Mouse (Mus musculus): ENCODE data around the gene Klf3.

The Klf3 gene

GRCm38 (mm10) chr5:64802795-64803719 is at the start of gene Klf3:
Gene Klf3, plus strand, starts transcription at chr5:64803388.
- peak; percentile 93 to 95 for DNase-seq (ENCODE audit: low spot score in 2 of 2)

GRCm38 (mm10) chr5:64762295-64762694 is 40.9 kb upstream of the Klf3 start:
- no peak for DNase-seq (ENCODE audit: low spot score in 2 of 2)

GRCm38 (mm10) chr5:64764452-64764851 is 38.7 kb upstream of the Klf3 start:
- DNase-seq (ENCODE audit: low spot score in 2 of 2): no peak

GRCm38 (mm10) chr5:64765765-64766164 is 37.4 kb upstream of the Klf3 start:
- DNase-seq (ENCODE audit: low spot score in 2 of 2): no peak

GRCm38 (mm10) chr5:64766626-64767025 is 36.6 kb upstream of the Klf3 start:
- DNase-seq (ENCODE audit: low spot score in 2 of 2): no peak

- DNase-seq (ENCODE audit: low spot score in 2 of 2): no peak
Observed at GRCm38 (mm10) chr5:64771619-64772018, 31.6 kb upstream of the Klf3 start.

- no peak for DNase-seq (ENCODE audit: low spot score in 2 of 2)
Observed at GRCm38 (mm10) chr5:64778211-64778610, 25.0 kb upstream of the Klf3 start.

- DNase-seq (ENCODE audit: low spot score in 2 of 2): no peak
Observed at GRCm38 (mm10) chr5:64779285-64779684, 23.9 kb upstream of the Klf3 start.

- no peak for DNase-seq (ENCODE audit: low spot score in 2 of 2)
Observed at GRCm38 (mm10) chr5:64780778-64781177, 22.4 kb upstream of the Klf3 start.

GRCm38 (mm10) chr5:64788175-64788574 is 15.0 kb upstream of the Klf3 start:
- no peak for DNase-seq (ENCODE audit: low spot score in 2 of 2)

GRCm38 (mm10) chr5:64798209-64798608 is 5.0 kb upstream of the Klf3 start:
- DNase-seq (ENCODE audit: low spot score in 2 of 2): no peak

GRCm38 (mm10) chr5:64801545-64801944 is 1.6 kb upstream of the Klf3 start:
- DNase-seq (ENCODE audit: low spot score in 2 of 2): no peak

- DNase-seq (ENCODE audit: low spot score in 2 of 2): no peak
Observed at GRCm38 (mm10) chr5:64802143-64802542, 1.0 kb upstream of the Klf3 start.

- peak in 1 of 2 experiments; percentile 56 for DNase-seq (ENCODE audit: low spot score in 2 of 2)
Observed at GRCm38 (mm10) chr5:64803720-64804462, 703 bp downstream of the Klf3 start.

GRCm38 (mm10) chr5:64805131-64805872 is 2.1 kb downstream of the Klf3 start:
- DNase-seq (ENCODE audit: low spot score in 2 of 2): no peak

- DNase-seq (ENCODE audit: low spot score in 2 of 2): peak; percentile 58 to 75
Observed at GRCm38 (mm10) chr5:64805873-64806505, 2.8 kb downstream of the Klf3 start.

- no peak for DNase-seq (ENCODE audit: low spot score in 2 of 2)
Observed at GRCm38 (mm10) chr5:64806600-64806999, 3.4 kb downstream of the Klf3 start.

GRCm38 (mm10) chr5:64807159-64807558 is 4.0 kb downstream of the Klf3 start:
- no peak for DNase-seq (ENCODE audit: low spot score in 2 of 2)

- no peak for DNase-seq (ENCODE audit: low spot score in 2 of 2)
Observed at GRCm38 (mm10) chr5:64807603-64808002, 4.4 kb downstream of the Klf3 start.

- no peak for DNase-seq (ENCODE audit: low spot score in 2 of 2)
Observed at GRCm38 (mm10) chr5:64808106-64809010, 5.2 kb downstream of the Klf3 start.
